Mouse (Mus musculus) liver, embryonic 14.5 days (tissue): ENCODE data around the gene Dnm3. TPM values are rescaled to one million over a fixed set of nuclear protein-coding genes. Genes with fewer than 3 reads are reported as not detected.

Experiments
- ATAC-seq: fragments of 200-750 bp; cut with Nextera tagmentation; 2 replicates; pipeline ENCODE4 v1.8.0; 2017; ENCODE audit warnings: moderate number of reproducible peaks, mild to moderate bottlenecking, moderate library complexity; ENCODE audit not compliant: insufficient read depth
- DNase-seq, 3 experiments: peaks; one replicate each; pipeline ENCODE4 v3.0.0-alpha.2; 2012 to 2013; ENCODE audit warnings: low read depth in 3 of 3, low spot score in 3 of 3
- H3K27ac ChIP-seq: fragments of 300-500 bp; sonication (generic); 2 replicates; pipeline ENCODE4 v1.5.1; 2014; ENCODE audit warnings: moderate library complexity, mild to moderate bottlenecking, control low read depth, inconsistent platforms
- H3K27me3 ChIP-seq: fragments of 300-500 bp; sonication (generic); 2 replicates; pipeline ENCODE4 v1.6.1; 2014; ENCODE audit warnings: mild to moderate bottlenecking, low read length, moderate library complexity; ENCODE audit not compliant: control insufficient read depth, insufficient read depth
- H3K36me3 ChIP-seq: fragments of 300-500 bp; sonication (generic); replicated peaks from 2 replicates; pipeline ENCODE4 v1.6.1; 2014; ENCODE audit warnings: low read depth; ENCODE audit not compliant: control insufficient read depth, insufficient read depth
- H3K4me1 ChIP-seq, 2 experiments: fragments of 200-500 bp in 1 of 2; fragments of 300-500 bp in 1 of 2; sonication (generic) in 1 of 2; replicated peaks; 2 replicates each; pipeline ENCODE4 v1.6.1; 2012 to 2014; ENCODE audit warnings: antibody characterized with exemption in 1 of 2, inconsistent platforms in 1 of 2, low read length in 1 of 2; ENCODE audit not compliant: control insufficient read depth in 2 of 2, insufficient read depth in 2 of 2
- H3K4me2 ChIP-seq: fragments of 300-500 bp; sonication (generic); 2 replicates; pipeline ENCODE4 v1.6.1; 2014; ENCODE audit warnings: low read depth, mild to moderate bottlenecking, control low read depth, moderate library complexity
- H3K4me3 ChIP-seq, 2 experiments: fragments of 200-500 bp in 1 of 2; fragments of 300-500 bp in 1 of 2; sonication (generic) in 1 of 2; 2 replicates each; pipeline ENCODE4 v1.5.1; 2012 to 2014; ENCODE audit warnings: low read depth in 2 of 2, low read length in 2 of 2, mild to moderate bottlenecking in 2 of 2, control low read depth in 1 of 2, inconsistent platforms in 1 of 2, moderate library complexity in 1 of 2; ENCODE audit not compliant: insufficient read depth in 1 of 2
- H3K9ac ChIP-seq: fragments of 300-500 bp; sonication (generic); replicated peaks from 2 replicates; pipeline ENCODE4 v1.6.1; 2014; ENCODE audit warnings: mild to moderate bottlenecking, control low read depth, moderate library complexity
- H3K9me3 ChIP-seq: fragments of 300-500 bp; sonication (generic); 2 replicates; pipeline ENCODE4 v1.6.1; 2016; ENCODE audit warnings: low read length, mixed read lengths; ENCODE audit not compliant: control insufficient read depth
- CTCF ChIP-seq: IDR thresholded peaks from 2 replicates; pipeline ENCODE4 v1.5.1; 2016; ENCODE audit warnings: antibody characterized with exemption, low read depth, control low read depth
- EP300 ChIP-seq: IDR thresholded peaks from 2 replicates; pipeline ENCODE4 v1.6.1; 2016; ENCODE audit warnings: antibody characterized with exemption, low read depth
- WGBS: fragments of 180-500 bp; shearing (Covaris S2); extraction: QIAGEN DNeasy Blood & Tissue Kit; methylation state at CpG from one replicate; pipeline ENCODE4 v1.1.7; 2014; ENCODE audit not compliant: insufficient replicate concordance; 5-methylcytosine and 5-hydroxymethylcytosine counted together
- polyA plus RNA-seq, 2 experiments: library from polyadenylated mRNA; depleted of rRNA in 1 of 2; stranded (reverse) in 1 of 2; unstranded in 1 of 2; fragments of >200 nt; fragmentation: Nextera tagmentation in 1 of 2; extraction: Ambion mirVana in 1 of 2; gene quantifications; 2 replicates each; pipeline versions ENCODE4 v1.2.1 to v1.2.3; 2012 to 2014

Gene Dnm3
- polyA plus RNA-seq, 2 experiments = 0.61 to 0.96 TPM

DNA sequence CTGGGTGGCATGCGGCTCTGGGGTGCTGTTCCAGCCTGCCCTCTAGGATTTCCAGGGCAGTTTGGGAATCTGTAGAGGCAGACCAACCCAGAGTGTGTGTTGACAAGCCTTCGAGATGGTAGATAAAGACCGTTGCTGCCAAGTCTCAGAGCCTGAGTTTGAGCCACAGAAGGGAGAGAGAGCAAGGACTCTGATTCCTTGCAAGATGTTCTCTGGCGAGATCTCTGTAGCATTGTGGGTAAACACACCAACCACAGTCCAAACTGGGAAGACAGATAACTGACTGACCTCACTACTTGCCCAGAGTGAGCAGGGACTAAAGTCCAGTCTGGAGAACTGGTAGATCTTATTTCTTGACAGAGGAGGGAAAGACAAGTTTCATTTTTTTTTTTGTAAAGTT lies 464.3 kb downstream of the Dnm3 start:
- no peak overlapping the region for H3K27ac ChIP-seq

DNA sequence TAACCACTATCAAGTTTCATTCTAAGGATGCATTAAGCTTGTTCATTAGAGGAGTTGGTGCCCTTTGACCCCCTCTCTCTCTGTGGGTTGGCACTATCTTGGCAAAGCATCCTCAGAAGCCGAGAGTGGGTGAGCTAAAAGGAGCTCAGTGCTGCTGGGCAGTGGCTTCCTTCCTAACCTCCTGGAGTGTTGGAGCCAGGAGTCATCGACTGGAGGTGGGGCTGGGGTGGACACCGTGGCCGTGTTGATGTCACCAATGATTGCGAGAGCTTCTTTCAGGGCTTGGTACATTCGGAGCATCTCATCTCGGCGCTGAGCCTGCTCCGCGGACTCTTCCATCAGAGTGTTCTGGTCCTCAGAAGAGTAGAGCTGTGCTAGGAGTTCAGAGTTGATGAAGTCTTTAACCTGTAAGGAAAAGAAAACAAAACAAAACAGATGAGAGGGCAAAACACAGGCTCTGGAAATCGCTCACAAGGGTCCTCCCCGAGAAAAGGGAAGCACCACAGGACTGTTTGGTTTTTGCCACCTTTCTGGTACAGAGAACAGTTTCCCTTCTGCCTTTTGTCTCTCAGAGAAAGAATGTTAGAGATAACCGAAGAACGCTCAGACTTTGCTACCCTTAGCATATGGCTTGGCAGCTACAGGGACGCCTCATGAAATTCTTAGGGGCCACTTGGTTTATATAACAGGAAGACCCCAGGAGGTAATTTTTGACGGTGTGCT lies 466.1 kb downstream of the Dnm3 start:
- Histone ChIP-seq H3K9me3 (no peaks in the 10 kb centered on the region), H3K36me3 (no peaks in the 10 kb centered on the region), H3K27ac (no peak overlapping the region), H3K27me3 (no peaks in the 10 kb centered on the region), H3K4me1 (no peaks in the 10 kb centered on the region; a peak in 1 of 4 replicates), H3K4me2 (no peak overlapping the region), H3K4me3 (no peak overlapping the region), H3K9ac (no peak overlapping the region)
- DNase-seq = no peak
- WGBS = 53% methylated on average over 16 of the region's 16 CpGs
- TF ChIP-seq CTCF (no peak), EP300 (no peak)
- ATAC-seq = no peak

More for the DNA sequence above, 464.3 kb downstream of the Dnm3 start:
- H3K36me3 ChIP-seq = no peaks in the 10 kb centered on the region
- TF ChIP-seq EP300 (no peak), CTCF (no peak)
- no peaks in the 10 kb centered on the region; a peak in 1 of 4 replicates for H3K4me1 ChIP-seq
- no peaks in the 10 kb centered on the region for H3K9me3 ChIP-seq
- no peaks in the 10 kb centered on the region for H3K27me3 ChIP-seq
- no peak overlapping the region for H3K4me3 ChIP-seq
- H3K9ac ChIP-seq = no peak overlapping the region
- no peak overlapping the region for H3K4me2 ChIP-seq
- 19% methylated on average over 4 of the region's 4 CpGs for WGBS
- ATAC-seq = no peak
- no peak for DNase-seq

DNA sequence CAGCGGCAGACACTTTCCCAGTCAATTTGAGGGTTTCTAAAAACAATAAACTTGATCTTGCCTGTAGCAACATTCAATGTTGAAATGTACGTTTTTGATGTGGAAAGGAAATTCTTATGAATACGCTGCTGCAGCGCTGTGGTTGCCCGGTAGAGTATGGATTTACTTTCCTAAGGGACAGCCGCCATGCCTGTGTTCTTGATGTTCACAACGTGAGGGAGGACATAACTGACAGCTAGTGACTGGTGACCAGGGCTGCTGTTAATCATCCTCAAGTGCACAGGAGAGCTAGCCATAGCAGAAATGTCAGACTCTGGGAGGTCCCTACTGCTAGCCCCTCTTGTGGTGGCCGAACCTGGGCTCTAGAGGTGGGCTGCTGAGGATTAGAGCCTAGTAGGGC lies 468.7 kb downstream of the Dnm3 start:
- DNase-seq = no peak

DNA sequence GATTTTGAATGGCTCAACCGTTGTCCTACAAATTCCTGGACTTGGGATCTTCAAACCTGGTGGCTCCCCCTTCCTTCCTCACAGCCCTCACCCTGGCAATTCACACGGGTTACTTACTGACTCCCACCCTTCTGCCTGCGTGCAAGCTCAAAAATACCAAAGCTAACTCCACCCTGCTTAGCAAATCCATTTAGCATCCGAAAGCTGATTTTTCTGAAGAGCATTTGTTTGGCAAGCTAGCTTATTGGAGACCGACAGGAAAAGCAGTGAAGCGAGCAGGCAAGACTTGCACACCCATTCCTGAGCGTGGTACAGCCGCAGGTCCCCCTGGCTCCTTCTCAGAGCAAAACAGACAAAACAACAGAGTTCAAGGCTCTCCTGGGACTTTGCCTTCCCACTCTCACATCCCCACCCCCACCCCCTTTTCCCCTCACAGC lies 469.2 kb downstream of the Dnm3 start:
- Histone ChIP-seq H3K27me3 (no peaks in the 10 kb centered on the region), H3K4me3 (no peak overlapping the region), H3K4me1 (peaks cover 0 to 9% of the 10 kb centered on the region in 2 experiments; a peak in 3 of 4 replicates), H3K4me2 (no peak overlapping the region), H3K36me3 (no peaks in the 10 kb centered on the region), H3K9ac (no peak overlapping the region), H3K27ac (no peak overlapping the region), H3K9me3 (no peaks in the 10 kb centered on the region)
- DNase-seq (no peak), ATAC-seq (no peak)
- 48% methylated on average over 8 of the region's 8 CpGs for WGBS
- TF ChIP-seq EP300 = no peak
- TF ChIP-seq CTCF = no peak

More for the DNA sequence above, 468.7 kb downstream of the Dnm3 start:
- H3K4me2 ChIP-seq = no peak overlapping the region
- H3K4me1 ChIP-seq = peaks cover 0 to 6% of the 10 kb centered on the region in 2 experiments; a peak in 3 of 4 replicates
- ATAC-seq = no peak
- no peaks in the 10 kb centered on the region for H3K27me3 ChIP-seq
- TF ChIP-seq EP300 (no peak), CTCF (no peak)
- H3K4me3 ChIP-seq = no peak overlapping the region
- H3K27ac ChIP-seq = no peak overlapping the region
- no peaks in the 10 kb centered on the region for H3K9me3 ChIP-seq
- H3K9ac ChIP-seq = no peak overlapping the region
- H3K36me3 ChIP-seq = no peaks in the 10 kb centered on the region
- WGBS = 75% methylated on average over 8 of the region's 8 CpGs

DNA sequence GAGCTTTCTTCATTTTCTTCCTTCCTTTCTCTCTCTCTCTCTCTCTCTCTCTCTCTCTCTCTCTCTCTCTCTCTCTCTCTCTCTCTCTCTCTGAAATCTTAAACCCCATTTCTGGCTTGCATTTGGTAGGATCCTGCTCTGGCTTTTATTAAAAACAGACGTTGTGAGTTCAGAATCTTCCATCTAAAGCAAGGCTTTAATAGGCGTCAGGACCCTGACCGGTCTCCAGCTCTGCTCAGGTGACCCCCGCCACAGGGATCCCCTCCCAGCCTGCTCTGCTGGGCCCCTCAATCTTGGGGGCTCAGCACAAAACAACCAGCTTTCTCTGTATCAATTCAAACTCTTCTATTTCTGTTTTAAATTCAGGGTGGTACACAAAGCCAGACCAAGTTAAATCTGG lies 469.6 kb downstream of the Dnm3 start:
- DNase-seq (no peak), ATAC-seq (no peak)
- H3K36me3 ChIP-seq = no peaks in the 10 kb centered on the region
- no peak overlapping the region for H3K9ac ChIP-seq
- no peak overlapping the region for H3K4me3 ChIP-seq
- TF ChIP-seq CTCF = no peak
- no peak for TF ChIP-seq EP300
- WGBS = 59% methylated on average over 4 of the region's 4 CpGs
- no peaks in the 10 kb centered on the region for H3K9me3 ChIP-seq
- H3K27ac ChIP-seq = no peak overlapping the region
- no peak overlapping the region for H3K4me2 ChIP-seq
- no peaks in the 10 kb centered on the region for H3K27me3 ChIP-seq
- peaks cover 0 to 9% of the 10 kb centered on the region in 2 experiments; a peak in 3 of 4 replicates for H3K4me1 ChIP-seq
